Mouse (Mus musculus) neural tube, postnatal 0 days (tissue): ENCODE measurements around the gene Wsb2. TPM values are rescaled to one million over a fixed set of nuclear protein-coding genes. Genes with fewer than 3 reads are reported as not detected.

ENCODE experiments used
- polyA plus RNA-seq: library from polyadenylated mRNA; unstranded; fragments of >200 nt; fragmentation: Nextera tagmentation; extraction: Ambion mirVana; gene quantifications from 2 replicates; pipeline ENCODE4 v1.2.1, GENCODE M21; 2015

Gene Wsb2
- polyA plus RNA-seq = 320 and 340 TPM in 2 replicates

GRCm38 (mm10) chr5:117357129-117357477 is at the start of gene Wsb2:
Gene Wsb2, plus strand, starts transcription at chr5:117357304.

DNA sequence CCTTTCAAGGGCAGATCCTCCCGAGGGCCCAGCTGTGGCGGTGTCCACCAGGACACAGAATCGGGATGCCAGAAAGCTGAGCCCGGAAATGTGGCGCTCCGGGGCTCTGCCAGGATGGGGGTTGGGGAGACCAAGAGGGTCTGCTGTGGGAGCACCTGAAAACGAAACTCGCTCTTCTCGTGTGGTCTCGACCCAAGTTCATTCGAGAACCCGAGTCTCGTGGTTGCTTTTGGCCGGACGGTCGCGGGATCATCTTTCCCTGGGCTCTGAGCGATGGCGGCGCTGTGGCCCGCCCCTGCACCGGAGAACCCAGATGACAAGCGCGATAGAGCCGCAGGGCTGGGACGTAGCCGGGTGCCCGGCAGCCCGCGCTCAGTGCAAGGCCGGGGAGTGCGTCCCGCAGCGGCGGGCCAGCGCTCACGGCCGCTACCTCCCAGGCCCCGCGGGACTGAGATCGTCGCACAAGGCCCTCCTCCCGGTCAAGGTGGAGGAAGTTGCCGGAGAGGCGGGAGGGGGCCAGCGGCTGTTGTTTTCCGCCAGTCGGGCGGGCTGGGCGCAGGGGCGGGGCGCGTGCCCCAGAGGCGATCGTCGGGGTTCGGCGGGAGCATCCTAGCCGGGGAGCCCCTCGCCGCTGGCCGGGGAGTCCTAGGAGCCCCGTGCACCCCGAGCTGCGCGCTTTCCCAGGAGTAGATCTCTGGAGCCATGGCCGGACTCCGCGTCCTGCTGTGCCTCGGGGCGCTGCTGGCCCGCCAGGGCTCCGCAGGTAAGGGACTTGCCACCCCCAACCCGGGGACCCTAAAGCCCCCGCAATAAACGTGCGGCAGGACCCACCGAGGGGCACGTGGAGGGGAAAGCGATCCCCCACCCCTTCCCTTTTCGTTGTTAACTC is 38.1 kb upstream of the Wsb2 start, which contains the start of gene Vsig10:
Vsig10 (plus strand) TSS at position 343 of the 889 bp plus-strand sequence.

DNA sequence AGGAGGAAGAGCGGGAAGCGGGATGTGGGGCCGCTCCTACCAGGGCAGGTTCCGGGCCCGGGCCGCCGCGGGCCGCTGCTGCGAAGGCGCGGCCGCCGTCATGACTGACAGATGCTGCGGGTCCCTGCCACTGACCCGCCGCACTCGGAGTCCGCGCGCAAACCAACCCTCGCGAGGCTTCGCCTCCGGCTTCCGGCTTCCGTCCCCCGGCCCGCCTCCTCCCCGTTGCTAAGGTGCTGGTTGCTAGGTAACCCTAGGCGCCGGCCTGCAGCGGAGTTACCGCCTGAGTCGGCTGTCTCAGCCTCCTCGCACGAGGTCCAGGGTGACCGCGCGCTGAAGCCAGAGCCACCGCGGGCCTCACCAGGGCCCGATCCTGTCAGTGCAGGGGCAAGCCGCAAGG is 31.8 kb downstream of the Wsb2 start, which contains the start of gene Rfc5:
Rfc5 (minus strand) TSS at position 171 of the 400 bp plus-strand sequence.

DNA sequence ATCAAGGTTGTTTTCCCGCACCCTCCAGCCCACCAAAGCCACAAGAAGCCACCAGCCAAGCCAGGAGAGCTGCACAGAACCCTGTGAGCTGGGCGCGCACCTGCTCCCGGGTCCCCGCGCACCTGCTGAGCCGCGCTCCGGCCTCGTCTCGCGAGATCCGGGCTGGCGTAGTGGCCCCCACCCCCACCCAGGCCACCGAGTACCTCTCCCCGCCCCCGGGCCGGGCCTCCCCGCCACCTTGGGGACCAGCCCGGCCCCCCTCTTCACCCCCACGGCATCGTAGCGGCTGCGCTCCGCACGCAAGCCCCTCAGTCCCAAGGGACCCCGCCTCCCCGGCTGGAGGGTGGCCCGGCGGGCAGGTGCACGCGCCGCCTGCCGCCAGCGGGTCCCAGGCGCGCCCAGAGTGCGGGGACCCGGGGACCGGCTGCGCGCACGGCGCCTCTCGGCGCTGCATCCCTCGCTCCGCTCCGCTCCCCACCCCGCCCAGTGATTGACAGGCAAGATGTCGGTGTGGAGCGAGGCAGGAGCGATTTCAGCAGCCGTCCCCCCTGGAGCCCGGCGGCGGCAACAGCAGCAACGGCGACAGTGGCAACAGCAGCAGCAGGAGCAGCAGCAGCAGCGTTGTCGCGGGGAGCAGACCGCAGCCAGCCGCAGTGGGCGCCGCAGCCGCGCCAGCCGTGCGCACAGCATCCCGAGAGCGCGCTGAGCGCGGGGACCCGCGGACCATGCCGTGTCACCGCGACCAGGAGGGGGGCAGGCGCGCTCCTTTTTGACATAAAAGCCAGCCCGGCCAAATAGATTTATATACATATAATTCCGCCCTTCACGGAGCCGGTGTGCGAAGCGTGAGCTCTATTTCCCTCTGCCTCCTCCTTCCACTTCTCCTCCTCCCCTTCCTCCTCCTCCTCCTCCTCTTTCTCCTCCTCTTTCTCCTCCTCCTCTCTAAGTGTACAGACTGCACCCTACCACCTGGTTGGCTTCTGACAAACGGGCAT is 56.7 kb downstream of the Wsb2 start, which contains the start of gene Ksr2:
Ksr2 (plus strand) TSS at position 494 of the 995 bp plus-strand sequence.

Other genes starting within 250 kb of the Wsb2 start
- gene Suds3, start 241.2 kb upstream of the Wsb2 start, polyA plus RNA-seq = 72.2 and 75.6 TPM in 2 replicates
- 55.8 and 64.9 TPM in 2 replicates for gene Taok3, start 237.2 kb upstream of the Wsb2 start, polyA plus RNA-seq
- gene Pebp1, start 69.7 kb upstream of the Wsb2 start, polyA plus RNA-seq = 927 and 994 TPM in 2 replicates
- gene Vsig10, start 38.2 kb upstream of the Wsb2 start, polyA plus RNA-seq = 1.6 and 2.4 TPM in 2 replicates
- gene Rfc5, start 31.7 kb downstream of the Wsb2 start, polyA plus RNA-seq = 19.7 and 20.0 TPM in 2 replicates
- gene Ksr2, start 56.7 kb downstream of the Wsb2 start, polyA plus RNA-seq = 7.5 and 7.7 TPM in 2 replicates